Mouse (Mus musculus): ENCODE data around the gene Dctn3. TPM values are rescaled to one million over a fixed set of nuclear protein-coding genes. Genes with fewer than 3 reads are reported as not detected.
"Not testable (repeated sequence)": the region's sequence is repeated elsewhere in the genome, so short reads cannot be mapped to it uniquely, and the experiment has no call there.

The Dctn3 gene
- polyA plus RNA-seq, 1 experiment = 84.2 TPM

GRCm38 (mm10) chr4:41696930-41697841, 25.8 kb downstream of the Dctn3 start, which contains the start of gene Cntfr:
Cntfr (minus strand) TSS chr4:41697089.
- not testable (repeated sequence) for H3K27me3 ChIP-seq (ENCODE audit: control insufficient read depth, insufficient read depth, low read length); H3K4me1 ChIP-seq (ENCODE audit: control insufficient read depth, insufficient read depth, low read length); H3K4me3 ChIP-seq (ENCODE audit: control insufficient read depth, low read depth, low read length); H3K27ac ChIP-seq (ENCODE audit: control insufficient read depth, insufficient read depth, low read depth, low read length); H3K36me3 ChIP-seq (ENCODE audit: control insufficient read depth, insufficient read depth, low read length)
- TF ChIP-seq CTCF (IDR thresholded peaks at IDR 0.05; ENCODE audit: control insufficient read depth, insufficient read depth, insufficient replicate concordance, low read depth, low read length) = peak; percentile 64; the same call in 1 of the 2 replicates

- not testable (repeated sequence) for H3K4me1 ChIP-seq (ENCODE audit: control insufficient read depth, insufficient read depth, low read length); H3K36me3 ChIP-seq (ENCODE audit: control insufficient read depth, insufficient read depth, low read length); H3K27ac ChIP-seq (ENCODE audit: control insufficient read depth, insufficient read depth, low read depth, low read length); H3K27me3 ChIP-seq (ENCODE audit: control insufficient read depth, insufficient read depth, low read length); H3K4me3 ChIP-seq (ENCODE audit: control insufficient read depth, low read depth, low read length)
These were observed 26.5 kb downstream of the Dctn3 start for GRCm38 (mm10) chr4:41696452-41696851.

GRCm38 (mm10) chr4:41695800-41696199, 27.2 kb downstream of the Dctn3 start:
- not testable (repeated sequence) for H3K36me3 ChIP-seq (ENCODE audit: control insufficient read depth, insufficient read depth, low read length); H3K27me3 ChIP-seq (ENCODE audit: control insufficient read depth, insufficient read depth, low read length); H3K27ac ChIP-seq (ENCODE audit: control insufficient read depth, insufficient read depth, low read depth, low read length); H3K4me1 ChIP-seq (ENCODE audit: control insufficient read depth, insufficient read depth, low read length); H3K4me3 ChIP-seq (ENCODE audit: control insufficient read depth, low read depth, low read length)

- H3K4me1 ChIP-seq (ENCODE audit: control insufficient read depth, insufficient read depth, low read length); H3K27ac ChIP-seq (ENCODE audit: control insufficient read depth, insufficient read depth, low read depth, low read length); H3K36me3 ChIP-seq (ENCODE audit: control insufficient read depth, insufficient read depth, low read length); H3K27me3 ChIP-seq (ENCODE audit: control insufficient read depth, insufficient read depth, low read length); H3K4me3 ChIP-seq (ENCODE audit: control insufficient read depth, low read depth, low read length): not testable (repeated sequence)
These were observed 29.5 kb downstream of the Dctn3 start for GRCm38 (mm10) chr4:41693511-41693910.

- H3K36me3 ChIP-seq (ENCODE audit: control insufficient read depth, insufficient read depth, low read length); H3K4me3 ChIP-seq (ENCODE audit: control insufficient read depth, low read depth, low read length); H3K27me3 ChIP-seq (ENCODE audit: control insufficient read depth, insufficient read depth, low read length); H3K27ac ChIP-seq (ENCODE audit: control insufficient read depth, insufficient read depth, low read depth, low read length); H3K4me1 ChIP-seq (ENCODE audit: control insufficient read depth, insufficient read depth, low read length): not testable (repeated sequence)
These were observed 33.0 kb downstream of the Dctn3 start for GRCm38 (mm10) chr4:41690014-41690413.

- not testable (repeated sequence) for H3K4me1 ChIP-seq (ENCODE audit: control insufficient read depth, insufficient read depth, low read length); H3K27me3 ChIP-seq (ENCODE audit: control insufficient read depth, insufficient read depth, low read length); H3K27ac ChIP-seq (ENCODE audit: control insufficient read depth, insufficient read depth, low read depth, low read length); H3K4me3 ChIP-seq (ENCODE audit: control insufficient read depth, low read depth, low read length); H3K36me3 ChIP-seq (ENCODE audit: control insufficient read depth, insufficient read depth, low read length)
These were observed 34.4 kb downstream of the Dctn3 start for GRCm38 (mm10) chr4:41688562-41688961.

GRCm38 (mm10) chr4:41685882-41686492, 37.0 kb downstream of the Dctn3 start:
- H3K27me3 ChIP-seq (ENCODE audit: control insufficient read depth, insufficient read depth, low read length); H3K4me1 ChIP-seq (ENCODE audit: control insufficient read depth, insufficient read depth, low read length): not testable (repeated sequence)

GRCm38 (mm10) chr4:41684931-41685453, 38.0 kb downstream of the Dctn3 start:
- not testable (repeated sequence) for H3K27ac ChIP-seq (ENCODE audit: control insufficient read depth, insufficient read depth, low read depth, low read length); H3K27me3 ChIP-seq (ENCODE audit: control insufficient read depth, insufficient read depth, low read length); H3K4me3 ChIP-seq (ENCODE audit: control insufficient read depth, low read depth, low read length); H3K4me1 ChIP-seq (ENCODE audit: control insufficient read depth, insufficient read depth, low read length); H3K36me3 ChIP-seq (ENCODE audit: control insufficient read depth, insufficient read depth, low read length)

More at GRCm38 (mm10) chr4:41685882-41686492, 37.0 kb downstream of the Dctn3 start:
- not testable (repeated sequence) for H3K36me3 ChIP-seq (ENCODE audit: control insufficient read depth, insufficient read depth, low read length); H3K4me3 ChIP-seq (ENCODE audit: control insufficient read depth, low read depth, low read length); H3K27ac ChIP-seq (ENCODE audit: control insufficient read depth, insufficient read depth, low read depth, low read length)

- not testable (repeated sequence) for H3K27me3 ChIP-seq (ENCODE audit: control insufficient read depth, insufficient read depth, low read length); H3K36me3 ChIP-seq (ENCODE audit: control insufficient read depth, insufficient read depth, low read length); H3K27ac ChIP-seq (ENCODE audit: control insufficient read depth, insufficient read depth, low read depth, low read length); H3K4me3 ChIP-seq (ENCODE audit: control insufficient read depth, low read depth, low read length); H3K4me1 ChIP-seq (ENCODE audit: control insufficient read depth, insufficient read depth, low read length)
These were observed 38.6 kb downstream of the Dctn3 start for GRCm38 (mm10) chr4:41684131-41684930.

GRCm38 (mm10) chr4:41683303-41683702, 39.7 kb downstream of the Dctn3 start:
- H3K4me3 ChIP-seq (ENCODE audit: control insufficient read depth, low read depth, low read length); H3K27ac ChIP-seq (ENCODE audit: control insufficient read depth, insufficient read depth, low read depth, low read length); H3K36me3 ChIP-seq (ENCODE audit: control insufficient read depth, insufficient read depth, low read length); H3K4me1 ChIP-seq (ENCODE audit: control insufficient read depth, insufficient read depth, low read length); H3K27me3 ChIP-seq (ENCODE audit: control insufficient read depth, insufficient read depth, low read length): not testable (repeated sequence)

All from testis, adult 2 months (tissue).